Mouse (Mus musculus) forebrain, embryonic 15.5 days (tissue): ENCODE data around the gene Dhdh. TPM values are rescaled to one million over a fixed set of nuclear protein-coding genes. Genes with fewer than 3 reads are reported as not detected.

Experiments used
- ATAC-seq: fragments of 200-750 bp; cut with Nextera tagmentation; replicated peaks from 2 replicates; pipeline ENCODE4 v1.8.0; 2017; ENCODE audit warnings: mild to moderate bottlenecking, moderate TSS enrichment, moderate library complexity
- H3K27ac ChIP-seq: fragments of 300-500 bp; sonication (generic); replicated peaks from 2 replicates; pipeline ENCODE4 v1.5.1; 2015; ENCODE audit warnings: mild to moderate bottlenecking, inconsistent platforms
- H3K27me3 ChIP-seq: fragments of 300-500 bp; sonication (generic); 2 replicates; pipeline ENCODE4 v1.6.1; 2015; ENCODE audit warnings: inconsistent platforms
- H3K36me3 ChIP-seq: fragments of 300-500 bp; sonication (generic); 2 replicates; pipeline ENCODE4 v1.6.1; 2015; ENCODE audit warnings: mild to moderate bottlenecking, inconsistent platforms
- H3K4me1 ChIP-seq: fragments of 300-500 bp; sonication (generic); 2 replicates; pipeline ENCODE4 v1.6.1; 2015; ENCODE audit warnings: inconsistent platforms
- H3K4me2 ChIP-seq: fragments of 300-500 bp; sonication (generic); replicated peaks from 2 replicates; pipeline ENCODE4 v1.6.1; 2015; ENCODE audit warnings: mild to moderate bottlenecking, inconsistent platforms
- H3K4me3 ChIP-seq: fragments of 300-500 bp; sonication (generic); 2 replicates; pipeline ENCODE4 v1.5.1; 2015; ENCODE audit warnings: mild to moderate bottlenecking, inconsistent platforms
- H3K9ac ChIP-seq: fragments of 300-500 bp; sonication (generic); replicated peaks from 2 replicates; pipeline ENCODE4 v1.6.1; 2015; ENCODE audit warnings: mild to moderate bottlenecking, inconsistent platforms
- H3K9me3 ChIP-seq: fragments of 300-500 bp; sonication (generic); 2 replicates; pipeline ENCODE4 v1.6.1; 2016; ENCODE audit warnings: inconsistent platforms
- WGBS: fragments of 180-500 bp; shearing (Covaris S2); methylation state at CpG from one replicate; pipeline ENCODE4 v1.1.7; 2015; ENCODE audit warnings: mixed read lengths; 5-methylcytosine and 5-hydroxymethylcytosine counted together
- microRNA-seq: library from miRNA; unstranded; fragments of <30 nt; microRNA quantifications from one replicate; pipeline ENCODE4, GENCODE M21; 2016
- polyA plus RNA-seq: library from polyadenylated mRNA; unstranded; fragments of >200 nt; fragmentation: Nextera tagmentation; extraction: Ambion mirVana; gene quantifications from 2 replicates; pipeline ENCODE4 v1.2.1, GENCODE M21; 2015

The Dhdh gene
- polyA plus RNA-seq, 1 experiment from 2014 or later, result 2.6 TPM

DNA sequence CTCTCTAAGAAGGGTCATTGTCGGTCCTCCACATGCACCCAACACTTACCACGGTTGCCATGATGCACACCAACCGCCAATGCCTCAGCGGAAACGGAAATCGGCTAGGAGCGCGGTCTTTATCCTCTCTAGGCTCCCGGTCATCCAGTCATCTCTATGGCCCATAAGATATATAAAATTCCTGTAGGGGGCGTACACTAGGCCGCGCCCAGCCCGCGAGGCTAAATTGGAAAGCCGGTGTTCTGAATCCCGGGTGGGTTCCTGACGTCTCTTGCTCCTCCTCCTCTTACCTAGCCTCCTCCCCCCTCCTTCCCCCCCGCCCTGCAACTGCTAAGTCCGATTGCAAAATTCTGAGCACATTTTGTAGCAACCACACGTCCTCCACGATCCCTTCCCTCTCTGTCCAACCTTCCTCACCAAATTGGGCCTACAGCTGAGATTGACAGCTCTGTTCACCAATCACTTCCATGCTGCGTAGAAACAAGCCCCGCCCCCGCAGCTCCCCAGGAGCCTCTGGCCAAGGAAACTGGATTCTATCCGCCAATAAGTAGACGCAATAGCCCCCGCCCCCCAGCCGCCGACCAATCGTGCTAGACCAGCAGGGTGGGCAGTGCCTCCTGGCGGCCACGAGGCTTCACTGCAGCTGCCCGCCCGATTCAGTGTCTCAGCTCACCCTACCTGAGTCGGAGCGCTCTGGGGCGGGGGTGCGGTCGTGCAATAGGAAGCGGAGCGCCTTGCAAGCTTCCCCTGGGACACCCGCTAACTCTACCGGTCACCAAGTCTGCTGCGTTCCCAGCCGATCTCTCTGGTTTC, 54.2 kb downstream of the Dhdh start, which contains the start of gene Gys1:
TSS of gene Gys1 (plus strand) at position 642 of the 813 bp plus-strand sequence.
- peak; percentile 97 for ATAC-seq
- under 1% methylated on average over 45 of the region's 45 CpGs for WGBS
- peak within 1 kb of the TSS; percentile 88 for H3K4me2 ChIP-seq
- peak within 1 kb of the TSS; percentile 90 for H3K27ac ChIP-seq
- peaks cover 39% of the 10 kb centered on the region for H3K4me1 ChIP-seq
- H3K9ac ChIP-seq, result peak within 1 kb of the TSS; percentile 74
- no peaks in the 10 kb centered on the region for H3K27me3 ChIP-seq
- H3K9me3 ChIP-seq, result no peaks in the 10 kb centered on the region
- H3K4me3 ChIP-seq, result peak within 1 kb of the TSS; percentile 60
- H3K36me3 ChIP-seq, result peaks cover 9% of the 10 kb centered on the region; the same call in 1 of the 2 replicates

DNA sequence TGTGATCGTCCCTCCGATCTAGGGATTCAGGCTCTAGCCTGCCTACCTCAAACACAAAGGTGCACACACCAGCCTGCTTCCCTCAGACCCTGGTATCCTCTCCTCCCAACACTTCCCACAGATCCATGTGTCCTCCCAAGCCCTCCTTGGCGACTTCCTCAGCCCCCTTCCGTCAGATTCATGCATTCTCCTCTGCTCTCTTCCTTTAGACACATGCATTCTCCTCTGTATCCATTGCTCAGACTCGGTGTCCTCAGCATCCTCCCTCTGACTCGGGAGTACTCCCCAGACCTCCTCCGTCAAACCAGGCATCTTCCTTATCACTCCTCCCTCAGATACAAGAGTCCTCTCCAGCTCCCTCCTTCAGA, 54.8 kb downstream of the Dhdh start:
- H3K27ac ChIP-seq, result peak overlapping the region; percentile 90
- ATAC-seq, result 0 out of 2 replicates have a peak, but pooled peaks have one; percentile 4
- H3K4me2 ChIP-seq, result peak overlapping the region; percentile 88
- H3K27me3 ChIP-seq, result no peaks in the 10 kb centered on the region
- peaks cover 15% of the 10 kb centered on the region for H3K36me3 ChIP-seq
- H3K4me1 ChIP-seq, result peaks cover 39% of the 10 kb centered on the region
- no peaks in the 10 kb centered on the region for H3K9me3 ChIP-seq
- peak overlapping the region; percentile 60 for H3K4me3 ChIP-seq
- 3% methylated on average over 7 of the region's 7 CpGs for WGBS
- peak overlapping the region; percentile 71 for H3K9ac ChIP-seq

DNA sequence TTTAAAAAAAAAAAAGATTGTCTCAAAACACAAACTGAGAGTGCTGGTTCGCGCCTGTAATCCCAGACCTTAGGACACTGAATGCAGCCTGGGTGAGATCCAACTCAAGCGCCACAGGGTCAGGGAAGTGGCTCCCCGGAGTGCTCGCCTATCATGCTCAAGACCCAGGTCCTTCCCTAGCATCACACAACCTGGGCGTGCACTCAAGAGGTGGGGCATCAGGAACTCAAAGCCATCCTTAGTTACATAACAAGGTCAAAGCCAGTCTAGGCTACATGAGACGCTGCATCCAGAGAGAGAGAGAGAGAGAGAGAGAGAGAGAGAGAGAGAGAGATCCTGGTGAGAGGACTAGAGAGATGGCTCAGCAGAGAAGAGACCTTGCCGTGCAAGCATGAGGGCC, 62.0 kb downstream of the Dhdh start:
- Histone ChIP-seq H3K36me3 (peaks cover 67% of the 10 kb centered on the region), H3K4me1 (no peaks in the 10 kb centered on the region), H3K27ac (no peak overlapping the region), H3K4me3 (no peak overlapping the region), H3K9ac (no peak overlapping the region), H3K4me2 (no peak overlapping the region), H3K9me3 (no peaks in the 10 kb centered on the region), H3K27me3 (no peaks in the 10 kb centered on the region)
- WGBS, result 95% methylated on average over 8 of the region's 8 CpGs
- ATAC-seq, result no peak

DNA sequence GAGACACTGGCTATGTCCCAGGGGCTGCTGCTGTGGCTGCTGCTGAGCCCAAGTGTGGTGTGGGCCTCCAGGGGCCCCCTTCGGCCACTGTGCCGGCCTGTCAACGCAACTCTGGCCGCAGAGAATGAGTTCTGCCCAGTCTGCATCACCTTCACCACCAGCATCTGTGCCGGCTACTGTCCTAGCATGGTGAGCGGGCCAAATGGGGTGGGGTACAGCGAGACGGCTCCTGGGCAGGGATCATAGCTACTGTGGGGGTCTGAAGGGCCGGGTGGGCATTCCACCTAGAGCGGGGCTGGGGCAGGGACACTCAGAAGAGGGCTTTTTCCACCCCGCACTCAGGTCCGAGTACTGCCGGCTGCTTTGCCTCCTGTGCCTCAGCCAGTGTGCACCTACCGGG, 67.4 kb downstream of the Dhdh start:
- WGBS, result 89% methylated on average over 14 of the region's 14 CpGs
- Histone ChIP-seq H3K27me3 (peaks cover 43% of the 10 kb centered on the region), H3K4me3 (no peak overlapping the region), H3K4me1 (no peaks in the 10 kb centered on the region), H3K36me3 (peaks cover 47% of the 10 kb centered on the region), H3K4me2 (no peak overlapping the region), H3K9ac (no peak overlapping the region), H3K9me3 (no peaks in the 10 kb centered on the region), H3K27ac (no peak overlapping the region)
- ATAC-seq, result no peak

Small RNAs within 50 kb of the gene (microRNA-seq; reads per million reads assigned to microRNA genes)
- not detected for gene Gm22133

Other genes starting within 250 kb of the Dhdh start
- gene Cd37, start 249.7 kb downstream of the Dhdh start, polyA plus RNA-seq, result 1.3 and 1.6 TPM in 2 replicates
- gene Slc6a16, start 247.7 kb downstream of the Dhdh start, polyA plus RNA-seq, result 0.17 and 0.20 TPM in 2 replicates
- not detected in 2 replicates for gene Slc6a21, start 211.3 kb downstream of the Dhdh start, polyA plus RNA-seq
- 9.3 and 11.0 TPM in 2 replicates for gene Trpm4, start 155.0 kb downstream of the Dhdh start, polyA plus RNA-seq
- gene Hrc, start 153.5 kb downstream of the Dhdh start, polyA plus RNA-seq, result 0.10 and 0.23 TPM in 2 replicates
- 18.3 and 20.1 TPM in 2 replicates for gene Ppfia3, start 121.8 kb downstream of the Dhdh start, polyA plus RNA-seq
- gene Lin7b, start 118.2 kb downstream of the Dhdh start, polyA plus RNA-seq, result 9.1 and 10.5 TPM in 2 replicates
- 220 and 231 TPM in 2 replicates for gene Snrnp70, start 93.1 kb downstream of the Dhdh start, polyA plus RNA-seq
- not detected in 2 replicates for gene Kcna7, start 83.2 kb downstream of the Dhdh start, polyA plus RNA-seq
- not detected in 2 replicates for gene Ntf5, start 75.1 kb downstream of the Dhdh start, polyA plus RNA-seq
- gene Lhb, start 68.0 kb downstream of the Dhdh start, polyA plus RNA-seq, result 0.68 and 1.4 TPM in 2 replicates
- 19.4 and 19.6 TPM in 2 replicates for gene Gys1, start 54.0 kb downstream of the Dhdh start, polyA plus RNA-seq
- gene Ruvbl2, start 50.7 kb downstream of the Dhdh start, polyA plus RNA-seq, result 142 and 144 TPM in 2 replicates
- 6,132 and 6,335 TPM in 2 replicates for gene Ftl1, start 28.9 kb downstream of the Dhdh start, polyA plus RNA-seq
- 288 and 289 TPM in 2 replicates for gene Bax, start 21.9 kb downstream of the Dhdh start, polyA plus RNA-seq
- gene Tulp2, start 6.9 kb downstream of the Dhdh start, polyA plus RNA-seq, result 0.14 and 0.18 TPM in 2 replicates
- gene Gm45808, start 2.0 kb downstream of the Dhdh start, polyA plus RNA-seq, result not detected in 2 replicates
- gene Nucb1, start 21.6 kb upstream of the Dhdh start, polyA plus RNA-seq, result 95.0 and 95.7 TPM in 2 replicates
- 15.4 and 15.6 TPM in 2 replicates for gene Ppp1r15a, start 37.5 kb upstream of the Dhdh start, polyA plus RNA-seq
- 0.72 and 0.92 TPM in 2 replicates for gene Plekha4, start 37.5 kb upstream of the Dhdh start, polyA plus RNA-seq
- gene Hsd17b14, start 66.1 kb upstream of the Dhdh start, polyA plus RNA-seq, result not detected in 2 replicates
- 21.6 and 23.3 TPM in 2 replicates for gene Bcat2, start 81.3 kb upstream of the Dhdh start, polyA plus RNA-seq
- gene Fgf21, start 126.7 kb upstream of the Dhdh start, polyA plus RNA-seq, result not detected in 2 replicates
- not detected in 2 replicates for gene Fut1, start 128.5 kb upstream of the Dhdh start, polyA plus RNA-seq
- gene Izumo1, start 133.0 kb upstream of the Dhdh start, polyA plus RNA-seq, result 0.17 TPM in 1 of 2 replicates, not detected in the other
- 15.5 and 16.6 TPM in 2 replicates for gene Rasip1, start 138.7 kb upstream of the Dhdh start, polyA plus RNA-seq
- 2.5 and 2.7 TPM in 2 replicates for gene Mamstr, start 151.2 kb upstream of the Dhdh start, polyA plus RNA-seq
- gene Fut2, start 177.6 kb upstream of the Dhdh start, polyA plus RNA-seq, result 0.31 TPM in 1 of 2 replicates, not detected in the other
- 0.29 and 0.45 TPM in 2 replicates for gene Ntn5, start 195.2 kb upstream of the Dhdh start, polyA plus RNA-seq
- gene Sec1, start 205.6 kb upstream of the Dhdh start, polyA plus RNA-seq, result 0.14 TPM in 1 of 2 replicates, not detected in the other
- gene Car11, start 211.0 kb upstream of the Dhdh start, polyA plus RNA-seq, result 39.0 and 39.8 TPM in 2 replicates
- gene Dbp, start 216.3 kb upstream of the Dhdh start, polyA plus RNA-seq, result 3.6 and 4.1 TPM in 2 replicates
- gene Rpl18, start 226.7 kb upstream of the Dhdh start, polyA plus RNA-seq, result 633 and 683 TPM in 2 replicates
- 29.0 and 30.2 TPM in 2 replicates for gene Sphk2, start 229.2 kb upstream of the Dhdh start, polyA plus RNA-seq
- gene Fam83e, start 232.4 kb upstream of the Dhdh start, polyA plus RNA-seq, result 0.37 and 1.0 TPM in 2 replicates
- gene Spaca4, start 237.0 kb upstream of the Dhdh start, polyA plus RNA-seq, result not detected in 2 replicates